Mouse (Mus musculus) small intestine, adult 2 months (tissue): ENCODE data around the gene Bcl2l12. TPM values are rescaled to one million over a fixed set of nuclear protein-coding genes. Genes with fewer than 3 reads are reported as not detected.
A peak's percentile ranks its signal among the peaks of the same experiment; 100 is the strongest.

Experiments
- H3K27ac ChIP-seq: fragments of 200-500 bp; 2 replicates; pipeline ENCODE4 v1.5.1; 2012; ENCODE audit warnings: low read depth, low read length, control low read depth, inconsistent platforms; ENCODE audit not compliant: insufficient read depth
- H3K27me3 ChIP-seq: fragments of 200-500 bp; 2 replicates; pipeline ENCODE4 v1.6.1; 2012; ENCODE audit warnings: mild to moderate bottlenecking, moderate library complexity, low read length, inconsistent platforms; ENCODE audit not compliant: control insufficient read depth, insufficient read depth
- H3K36me3 ChIP-seq: fragments of 200-500 bp; 2 replicates; pipeline ENCODE4 v1.6.1; 2012; ENCODE audit warnings: mild to moderate bottlenecking, low read length, control low read depth, inconsistent platforms; ENCODE audit not compliant: control insufficient read depth, insufficient read depth
- H3K4me1 ChIP-seq: fragments of 200-500 bp; 2 replicates; pipeline ENCODE4 v1.6.1; 2012; ENCODE audit warnings: low read length, inconsistent platforms, mixed read lengths; ENCODE audit not compliant: control insufficient read depth, insufficient read depth, insufficient read length
- H3K4me3 ChIP-seq: fragments of 200-500 bp; 2 replicates; pipeline ENCODE4 v1.5.1; 2012; ENCODE audit warnings: low read depth, mild to moderate bottlenecking, control low read depth, inconsistent platforms, low read length, moderate library complexity
- CTCF ChIP-seq: fragments of 200-500 bp; IDR thresholded peaks from 2 replicates; pipeline ENCODE4 v1.5.1; 2012; ENCODE audit warnings: low read depth, mild to moderate bottlenecking, control low read depth, inconsistent platforms, low read length, moderate library complexity, mixed read lengths; ENCODE audit not compliant: insufficient replicate concordance, insufficient read length; ENCODE audit errors: extremely low read depth
- POLR2A ChIP-seq: fragments of 200-500 bp; IDR thresholded peaks from 2 replicates; pipeline ENCODE4 v1.6.1; 2012; ENCODE audit warnings: low read depth, mild to moderate bottlenecking, control low read depth, inconsistent platforms, low read length, moderate library complexity
- WGBS: fragments of 180-500 bp; shearing (Covaris S2); methylation state at CpG from one replicate; pipeline ENCODE4 v1.1.7; 2018; 5-methylcytosine and 5-hydroxymethylcytosine counted together
- polyA plus RNA-seq: library from polyadenylated mRNA; depleted of rRNA; stranded (reverse); fragments of >200 nt; gene quantifications from 2 replicates; pipeline ENCODE4 v1.2.3, GENCODE M21; 2012

Bcl2l12 gene
- polyA plus RNA-seq, 1 experiment, result 16.3 TPM

- Histone ChIP-seq H3K27me3 (no peaks in the 10 kb centered on the region), H3K36me3 (peaks cover 45% of the 10 kb centered on the region), H3K27ac (no peak overlapping the region), H3K4me1 (no peaks in the 10 kb centered on the region), H3K4me3 (no peak overlapping the region)
- TF ChIP-seq POLR2A (no peak), CTCF (peak; percentile 86)
- WGBS, result 51% methylated on average over 7 of the region's 7 CpGs
Observed at GRCm38 (mm10) chr7:45037720-45038361, 39.3 kb upstream of the Bcl2l12 start.

GRCm38 (mm10) chr7:45036702-45037101 lies 38.2 kb upstream of the Bcl2l12 start:
- Histone ChIP-seq H3K27me3 (no peaks in the 10 kb centered on the region), H3K4me3 (no peak overlapping the region), H3K4me1 (no peaks in the 10 kb centered on the region), H3K27ac (no peak overlapping the region), H3K36me3 (peaks cover 40% of the 10 kb centered on the region)
- 84% methylated on average over 11 of the region's 11 CpGs for WGBS
- no peak for TF ChIP-seq POLR2A

- 80% methylated on average over 3 of the region's 3 CpGs for WGBS
- H3K36me3 ChIP-seq, result peaks cover 34% of the 10 kb centered on the region
- no peak overlapping the region for H3K4me3 ChIP-seq
- H3K4me1 ChIP-seq, result no peaks in the 10 kb centered on the region
- H3K27ac ChIP-seq, result no peak overlapping the region
- no peak for TF ChIP-seq CTCF
- TF ChIP-seq POLR2A, result no peak
- H3K27me3 ChIP-seq, result no peaks in the 10 kb centered on the region
Observed at GRCm38 (mm10) chr7:45035631-45036030, 37.1 kb upstream of the Bcl2l12 start.

DNA sequence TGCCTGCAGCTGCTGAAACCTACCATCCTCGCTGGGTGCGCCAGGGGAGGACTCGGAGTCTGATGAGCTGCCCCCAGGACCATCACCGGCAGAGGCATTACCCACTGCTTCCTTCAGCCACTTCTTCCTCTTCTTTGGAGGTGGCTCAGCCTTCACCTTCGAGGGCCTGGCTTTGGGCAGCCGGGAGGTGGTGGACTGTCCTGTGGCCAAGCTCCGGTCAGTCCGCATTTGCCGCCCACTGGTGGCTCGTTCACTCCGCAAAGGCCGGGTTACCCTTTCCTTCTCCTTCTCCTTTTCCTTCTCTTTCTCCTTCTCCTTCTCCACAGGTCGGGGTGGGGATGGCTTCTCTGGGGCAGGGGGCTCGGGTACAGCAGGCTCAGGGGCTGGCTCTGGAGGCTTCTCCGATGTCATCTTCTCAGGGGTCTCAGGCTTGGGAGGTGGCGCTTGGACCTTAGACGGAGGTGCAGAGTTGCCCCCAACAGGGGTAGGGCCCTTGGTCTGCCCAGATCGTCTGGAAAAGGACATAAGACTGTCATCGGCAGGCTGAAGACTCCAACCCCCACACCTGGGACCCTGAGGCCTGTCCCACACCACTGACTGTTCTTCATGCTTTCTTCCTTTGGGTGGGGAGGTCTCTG lies 35.3 kb upstream of the Bcl2l12 start:
- WGBS, result 94% methylated on average over 19 of the region's 19 CpGs
- Histone ChIP-seq H3K27me3 (no peaks in the 10 kb centered on the region), H3K36me3 (peaks cover 42% of the 10 kb centered on the region), H3K27ac (no peak overlapping the region), H3K4me3 (no peak overlapping the region), H3K4me1 (no peaks in the 10 kb centered on the region)
- TF ChIP-seq POLR2A (no peak), CTCF (no peak)

DNA sequence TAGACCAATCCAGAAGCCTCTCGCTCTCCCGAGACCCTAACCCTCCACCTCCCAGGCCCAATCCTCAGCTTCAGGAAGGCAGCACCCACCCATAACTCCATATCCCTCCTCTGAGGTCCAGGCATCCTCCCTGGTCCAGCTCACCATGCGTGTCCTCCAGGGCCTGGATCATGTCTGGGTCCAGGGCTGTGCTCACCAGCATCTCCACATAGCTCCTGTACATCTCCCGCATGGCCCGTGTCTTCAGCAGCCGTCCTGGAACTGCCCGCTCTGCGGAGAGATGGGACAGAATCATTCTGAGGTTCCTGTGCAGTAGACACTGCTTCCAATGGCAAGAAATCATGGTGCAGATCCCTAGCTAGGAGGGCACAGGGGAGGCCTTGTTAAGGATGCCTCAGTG lies 32.3 kb upstream of the Bcl2l12 start:
- H3K36me3 ChIP-seq, result peaks cover 53% of the 10 kb centered on the region
- no peaks in the 10 kb centered on the region for H3K27me3 ChIP-seq
- H3K4me3 ChIP-seq, result no peak overlapping the region
- WGBS, result 97% methylated on average over 8 of the region's 8 CpGs
- TF ChIP-seq CTCF, result no peak
- no peak for TF ChIP-seq POLR2A
- no peak overlapping the region for H3K27ac ChIP-seq
- no peaks in the 10 kb centered on the region for H3K4me1 ChIP-seq

- Histone ChIP-seq H3K4me1 (no peaks in the 10 kb centered on the region; the same call in 1 of the 2 replicates), H3K4me3 (no peak overlapping the region), H3K27ac (no peak overlapping the region), H3K36me3 (peaks cover 51% of the 10 kb centered on the region), H3K27me3 (no peaks in the 10 kb centered on the region)
- no peak for TF ChIP-seq CTCF
- no peak for TF ChIP-seq POLR2A
- WGBS, result 86% methylated on average over 6 of the region's 6 CpGs
Observed at GRCm38 (mm10) chr7:45029995-45030394, 31.5 kb upstream of the Bcl2l12 start.

DNA sequence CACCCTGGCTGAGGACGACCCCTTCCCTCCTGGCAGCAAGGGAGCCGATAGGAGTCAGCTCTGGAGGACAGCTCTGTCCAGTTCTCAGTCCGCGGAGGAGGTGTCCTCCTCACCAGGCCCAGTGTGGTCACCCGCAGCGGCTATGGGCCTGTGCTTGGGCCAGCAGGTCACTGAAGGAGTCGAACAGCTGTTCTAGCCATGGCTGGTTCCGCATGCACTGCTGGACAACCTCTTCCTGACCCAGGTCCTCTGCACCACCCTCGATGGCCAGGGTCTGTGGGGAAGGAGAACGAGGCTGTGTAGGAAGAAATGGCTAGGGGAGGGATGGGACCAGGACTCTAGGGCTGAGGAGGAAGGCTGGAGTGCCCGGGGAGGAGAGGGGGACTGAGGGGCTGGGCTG lies 29.8 kb upstream of the Bcl2l12 start:
- Histone ChIP-seq H3K4me1 (no peaks in the 10 kb centered on the region; the same call in 1 of the 2 replicates), H3K27me3 (no peaks in the 10 kb centered on the region), H3K4me3 (no peak overlapping the region), H3K27ac (no peak overlapping the region), H3K36me3 (peaks cover 37% of the 10 kb centered on the region)
- TF ChIP-seq CTCF (no peak), POLR2A (no peak)
- 89% methylated on average over 11 of the region's 11 CpGs for WGBS

- Histone ChIP-seq H3K36me3 (peaks cover 33% of the 10 kb centered on the region), H3K4me1 (no peaks in the 10 kb centered on the region; the same call in 1 of the 2 replicates), H3K4me3 (no peak overlapping the region), H3K27me3 (no peaks in the 10 kb centered on the region), H3K27ac (no peak overlapping the region)
- WGBS, result 82% methylated on average over 9 of the region's 9 CpGs
- TF ChIP-seq CTCF (no peak), POLR2A (no peak)
Observed at GRCm38 (mm10) chr7:45027761-45028160, 29.2 kb upstream of the Bcl2l12 start.
